Mouse (Mus musculus) limb, embryonic 14.5 days (tissue): ENCODE data around the gene Rcvrn. TPM values are rescaled to one million over a fixed set of nuclear protein-coding genes. Genes with fewer than 3 reads are reported as not detected.
A peak's percentile ranks its signal among the peaks of the same experiment; 100 is the strongest.

Experiments used
- ATAC-seq: fragments of 200-750 bp; cut with Nextera tagmentation; 2 replicates; pipeline ENCODE4 v1.8.0; 2017; ENCODE audit warnings: low read depth, moderate number of reproducible peaks, moderate TSS enrichment; ENCODE audit not compliant: low FRiP score
- DNase-seq: peaks from one replicate; pipeline ENCODE4 v3.0.0-alpha.2; 2015; ENCODE audit warnings: low spot score
- H3K27ac ChIP-seq: fragments of 300-500 bp; sonication (generic); replicated peaks from 2 replicates; pipeline ENCODE4 v1.5.1; 2014; ENCODE audit warnings: low read depth, mild to moderate bottlenecking, low read length, moderate library complexity, mixed read lengths
- H3K27me3 ChIP-seq: fragments of 300-500 bp; sonication (generic); 2 replicates; pipeline ENCODE4 v1.6.1; 2014; ENCODE audit warnings: low read length, mixed read lengths; ENCODE audit not compliant: control insufficient read depth, insufficient read depth
- H3K36me3 ChIP-seq: fragments of 300-500 bp; sonication (generic); 2 replicates; pipeline ENCODE4 v1.6.1; 2014; ENCODE audit warnings: mild to moderate bottlenecking, low read length, moderate library complexity, mixed read lengths; ENCODE audit not compliant: control insufficient read depth, insufficient read depth
- H3K4me1 ChIP-seq: fragments of 300-500 bp; sonication (generic); 2 replicates; pipeline ENCODE4 v1.6.1; 2014; ENCODE audit warnings: antibody characterized with exemption, low read length, mixed read lengths; ENCODE audit not compliant: control insufficient read depth, insufficient read depth
- H3K4me2 ChIP-seq: fragments of 300-500 bp; sonication (generic); replicated peaks from 2 replicates; pipeline ENCODE4 v1.6.1; 2014; ENCODE audit warnings: low read depth, mild to moderate bottlenecking, low read length, moderate library complexity; ENCODE audit not compliant: severe bottlenecking
- H3K4me3 ChIP-seq: fragments of 300-500 bp; sonication (generic); replicated peaks from 2 replicates; pipeline ENCODE4 v1.5.1; 2014; ENCODE audit warnings: low read length
- H3K9ac ChIP-seq: fragments of 300-500 bp; sonication (generic); 2 replicates; pipeline ENCODE4 v1.6.1; 2014; ENCODE audit warnings: mild to moderate bottlenecking, low read depth, low read length, moderate library complexity; ENCODE audit not compliant: severe bottlenecking
- H3K9me3 ChIP-seq: fragments of 300-500 bp; sonication (generic); 2 replicates; pipeline ENCODE4 v1.6.1; 2016; ENCODE audit warnings: low read length; ENCODE audit not compliant: control insufficient read depth
- POLR2A ChIP-seq: fragments of 200-500 bp; IDR thresholded peaks from 2 replicates; pipeline ENCODE4 v1.8.0; 2012; ENCODE audit warnings: inconsistent platforms, mild to moderate bottlenecking, moderate library complexity, borderline replicate concordance; ENCODE audit not compliant: insufficient read depth, insufficient read length; ENCODE audit errors: extremely low read depth
- WGBS: fragments of 180-500 bp; shearing (Covaris S2); extraction: QIAGEN DNeasy Blood & Tissue Kit; methylation state at CpG from one replicate; pipeline ENCODE4 v1.1.7; 2014; 5-methylcytosine and 5-hydroxymethylcytosine counted together
- polyA plus RNA-seq, 2 experiments: library from polyadenylated mRNA; depleted of rRNA in 1 of 2; stranded (reverse) in 1 of 2; unstranded in 1 of 2; fragments of >200 nt; fragmentation: Nextera tagmentation in 1 of 2; extraction: Ambion mirVana in 1 of 2; gene quantifications; 2 replicates each; pipeline versions ENCODE4 v1.2.1 to v1.2.3; 2012 to 2014

The Rcvrn gene
- polyA plus RNA-seq, 2 experiments = 0.11 TPM; not detected in 1

GRCm38 (mm10) chr11:67656366-67656765 is 38.8 kb upstream of the Rcvrn start:
- H3K4me3 ChIP-seq = no peak overlapping the region
- ATAC-seq (no peak), DNase-seq (no peak)
- no peak overlapping the region for H3K27ac ChIP-seq
- no peaks in the 10 kb centered on the region for H3K36me3 ChIP-seq
- WGBS = 86% methylated on average over 6 of the region's 7 CpGs
- peaks cover 3% of the 10 kb centered on the region for H3K4me1 ChIP-seq
- no peaks in the 10 kb centered on the region for H3K9me3 ChIP-seq
- H3K4me2 ChIP-seq = no peak overlapping the region
- no peaks in the 10 kb centered on the region for H3K27me3 ChIP-seq
- no peak for TF ChIP-seq POLR2A
- H3K9ac ChIP-seq = no peak overlapping the region

GRCm38 (mm10) chr11:67656811-67657210 is 38.3 kb upstream of the Rcvrn start:
- TF ChIP-seq POLR2A = no peak
- no peak overlapping the region for H3K27ac ChIP-seq
- no peaks in the 10 kb centered on the region for H3K9me3 ChIP-seq
- H3K9ac ChIP-seq = no peak overlapping the region
- 81% methylated on average over 9 of the region's 9 CpGs for WGBS
- ATAC-seq (no peak), DNase-seq (no peak)
- no peaks in the 10 kb centered on the region; the same call in 1 of the 2 replicates for H3K36me3 ChIP-seq
- no peak overlapping the region for H3K4me3 ChIP-seq
- no peaks in the 10 kb centered on the region for H3K27me3 ChIP-seq
- no peak overlapping the region for H3K4me2 ChIP-seq
- H3K4me1 ChIP-seq = peaks cover 3% of the 10 kb centered on the region

- TF ChIP-seq POLR2A = no peak
- no peak overlapping the region for H3K27ac ChIP-seq
- H3K36me3 ChIP-seq = no peaks in the 10 kb centered on the region; the same call in 1 of the 2 replicates
- H3K9me3 ChIP-seq = no peaks in the 10 kb centered on the region
- no peak overlapping the region for H3K4me3 ChIP-seq
- WGBS = 43% methylated on average over 11 of the region's 11 CpGs
- H3K4me1 ChIP-seq = no peaks in the 10 kb centered on the region; the same call in 1 of the 2 replicates
- DNase-seq = peak; percentile 32
- H3K27me3 ChIP-seq = no peaks in the 10 kb centered on the region
- no peak overlapping the region for H3K9ac ChIP-seq
- no peak for ATAC-seq
- no peak overlapping the region for H3K4me2 ChIP-seq
These were observed 37.3 kb upstream of the Rcvrn start for GRCm38 (mm10) chr11:67657685-67658382.

GRCm38 (mm10) chr11:67661465-67661864 is 33.7 kb upstream of the Rcvrn start:
- TF ChIP-seq POLR2A = no peak
- no peaks in the 10 kb centered on the region for H3K4me1 ChIP-seq
- H3K4me2 ChIP-seq = no peak overlapping the region
- DNase-seq (no peak), ATAC-seq (no peak)
- H3K9ac ChIP-seq = no peak overlapping the region
- H3K36me3 ChIP-seq = no peaks in the 10 kb centered on the region; the same call in 1 of the 2 replicates
- H3K9me3 ChIP-seq = no peaks in the 10 kb centered on the region
- no peak overlapping the region for H3K27ac ChIP-seq
- H3K27me3 ChIP-seq = no peaks in the 10 kb centered on the region
- H3K4me3 ChIP-seq = no peak overlapping the region
- WGBS = 92% methylated on average over 8 of the region's 8 CpGs

- H3K9ac ChIP-seq = no peak overlapping the region
- DNase-seq = no peak
- WGBS = 98% methylated on average over 4 of the region's 4 CpGs
- no peaks in the 10 kb centered on the region for H3K27me3 ChIP-seq
- H3K36me3 ChIP-seq = no peaks in the 10 kb centered on the region; the same call in 1 of the 2 replicates
- 0 out of 2 replicates have a peak, but pooled peaks cover 2% of the 10 kb centered on the region for H3K4me1 ChIP-seq
- TF ChIP-seq POLR2A = no peak
- H3K4me2 ChIP-seq = no peak overlapping the region
- no peak overlapping the region for H3K27ac ChIP-seq
- no peak for ATAC-seq
- no peaks in the 10 kb centered on the region for H3K9me3 ChIP-seq
- H3K4me3 ChIP-seq = no peak overlapping the region
These were observed 31.7 kb upstream of the Rcvrn start for GRCm38 (mm10) chr11:67663437-67663836.
